Mouse (Mus musculus) forebrain, embryonic 15.5 days (tissue): ENCODE data around the gene Rbm4. TPM values are rescaled to one million over a fixed set of nuclear protein-coding genes. Genes with fewer than 3 reads are reported as not detected.
"Not testable (repeated sequence)": the region's sequence is repeated elsewhere in the genome, so short reads cannot be mapped to it uniquely, and the experiment has no call there.

ENCODE experiments used
- ATAC-seq: fragments of 200-750 bp; cut with Nextera tagmentation; replicated peaks from 2 replicates; pipeline ENCODE4 v1.8.0; 2017; ENCODE audit warnings: mild to moderate bottlenecking, moderate TSS enrichment, moderate library complexity
- H3K27ac ChIP-seq: fragments of 300-500 bp; sonication (generic); replicated peaks from 2 replicates; pipeline ENCODE4 v1.5.1; 2015; ENCODE audit warnings: mild to moderate bottlenecking, inconsistent platforms
- H3K27me3 ChIP-seq: fragments of 300-500 bp; sonication (generic); 2 replicates; pipeline ENCODE4 v1.6.1; 2015; ENCODE audit warnings: inconsistent platforms
- H3K36me3 ChIP-seq: fragments of 300-500 bp; sonication (generic); 2 replicates; pipeline ENCODE4 v1.6.1; 2015; ENCODE audit warnings: mild to moderate bottlenecking, inconsistent platforms
- H3K4me1 ChIP-seq: fragments of 300-500 bp; sonication (generic); 2 replicates; pipeline ENCODE4 v1.6.1; 2015; ENCODE audit warnings: inconsistent platforms
- H3K4me2 ChIP-seq: fragments of 300-500 bp; sonication (generic); replicated peaks from 2 replicates; pipeline ENCODE4 v1.6.1; 2015; ENCODE audit warnings: mild to moderate bottlenecking, inconsistent platforms
- H3K4me3 ChIP-seq: fragments of 300-500 bp; sonication (generic); 2 replicates; pipeline ENCODE4 v1.5.1; 2015; ENCODE audit warnings: mild to moderate bottlenecking, inconsistent platforms
- H3K9ac ChIP-seq: fragments of 300-500 bp; sonication (generic); replicated peaks from 2 replicates; pipeline ENCODE4 v1.6.1; 2015; ENCODE audit warnings: mild to moderate bottlenecking, inconsistent platforms
- H3K9me3 ChIP-seq: fragments of 300-500 bp; sonication (generic); 2 replicates; pipeline ENCODE4 v1.6.1; 2016; ENCODE audit warnings: inconsistent platforms
- WGBS: fragments of 180-500 bp; shearing (Covaris S2); methylation state at CpG from one replicate; pipeline ENCODE4 v1.1.7; 2015; ENCODE audit warnings: mixed read lengths; 5-methylcytosine and 5-hydroxymethylcytosine counted together
- polyA plus RNA-seq: library from polyadenylated mRNA; unstranded; fragments of >200 nt; fragmentation: Nextera tagmentation; extraction: Ambion mirVana; gene quantifications from 2 replicates; pipeline ENCODE4 v1.2.1, GENCODE M21; 2015

Rbm4 gene
- polyA plus RNA-seq, 1 experiment from 2014 or later = 114 TPM

- 74% methylated on average over 1 of the region's 1 CpGs for WGBS
- Histone ChIP-seq H3K27me3 (no peaks in the 10 kb centered on the region), H3K9me3 (no peaks in the 10 kb centered on the region), H3K4me1 (peaks cover under 1% of the 10 kb centered on the region), H3K4me2 (no peak overlapping the region), H3K27ac (no peak overlapping the region), H3K9ac (no peak overlapping the region), H3K36me3 (no peaks in the 10 kb centered on the region), H3K4me3 (no peak overlapping the region)
- no peak for ATAC-seq
Measured at GRCm38 (mm10) chr19:4817182-4817835, 23.6 kb upstream of the Rbm4 start.

DNA sequence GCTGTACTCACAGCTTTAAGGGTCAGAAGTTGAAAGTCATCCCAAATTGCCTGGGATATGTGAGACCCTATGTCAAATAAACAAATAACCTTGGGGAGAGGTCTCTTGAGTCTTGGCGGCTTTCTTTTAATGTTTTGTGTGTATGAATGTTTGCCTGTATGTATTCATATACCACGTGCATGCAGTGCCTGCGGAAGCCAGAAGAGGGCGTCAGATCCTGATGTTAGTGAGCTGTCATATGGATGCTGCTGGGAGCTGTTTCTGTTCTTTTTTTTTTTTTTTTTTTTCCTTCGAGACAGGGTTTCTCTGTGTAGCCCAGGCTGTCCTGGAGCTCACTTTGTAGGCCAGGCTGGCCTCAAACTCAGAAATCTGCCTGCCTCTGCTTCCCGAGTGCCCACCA lies 19.3 kb upstream of the Rbm4 start:
- H3K4me1 ChIP-seq = peaks cover 28% of the 10 kb centered on the region
- H3K27me3 ChIP-seq = no peaks in the 10 kb centered on the region
- H3K27ac ChIP-seq = no peak overlapping the region
- no peak overlapping the region for H3K9ac ChIP-seq
- no peaks in the 10 kb centered on the region for H3K36me3 ChIP-seq
- no peaks in the 10 kb centered on the region for H3K9me3 ChIP-seq
- no peak overlapping the region for H3K4me2 ChIP-seq
- 83% methylated on average over 6 of the region's 6 CpGs for WGBS
- no peak for ATAC-seq
- H3K4me3 ChIP-seq = no peak overlapping the region

DNA sequence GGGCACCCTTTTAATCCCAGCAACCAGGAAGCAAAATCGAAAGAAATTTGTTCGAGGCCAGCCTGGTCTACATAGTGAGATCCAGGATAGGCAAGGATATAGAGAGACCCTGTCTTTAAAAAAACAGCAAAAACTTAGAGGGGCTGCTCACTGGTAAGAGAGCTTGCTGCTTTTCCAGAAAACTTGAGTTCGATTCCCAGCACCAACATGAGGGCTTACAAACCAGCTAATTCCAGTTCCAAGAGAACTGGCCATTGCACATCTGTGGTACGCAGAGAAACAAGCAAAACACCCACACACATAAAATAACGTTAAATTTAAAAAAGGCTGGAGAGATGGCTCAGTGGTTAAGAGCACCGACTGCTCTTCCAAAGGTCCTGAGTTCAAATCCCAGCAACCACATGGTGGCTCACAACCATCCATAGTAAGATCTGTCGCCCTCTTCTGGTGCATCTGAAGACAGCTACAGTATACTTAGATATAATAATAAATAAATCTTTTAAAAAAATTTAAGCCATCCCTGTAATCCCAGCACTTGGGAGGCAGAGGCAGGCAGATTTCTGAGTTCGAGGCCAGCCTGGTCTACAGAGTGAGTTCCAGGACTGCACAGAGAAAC lies 18.7 kb upstream of the Rbm4 start:
- not testable (repeated sequence) for ATAC-seq, H3K36me3 ChIP-seq, H3K27me3 ChIP-seq, H3K9me3 ChIP-seq
- 82% methylated on average over 8 of the region's 8 CpGs for WGBS
- H3K4me1 ChIP-seq = peaks cover 32% of the 10 kb centered on the region
- peak overlapping the region; percentile 90 for H3K9ac ChIP-seq
- H3K27ac ChIP-seq = peak overlapping the region; percentile 96
- H3K4me3 ChIP-seq = peak overlapping the region; percentile 97
- H3K4me2 ChIP-seq = peak overlapping the region; percentile 87

GRCm38 (mm10) chr19:4811909-4812242 lies 18.2 kb upstream of the Rbm4 start:
- H3K9me3 ChIP-seq = no peaks in the 10 kb centered on the region
- H3K4me2 ChIP-seq = peak overlapping the region; percentile 87
- ATAC-seq = peak; percentile 44; the same call in 1 of the 2 replicates
- H3K27me3 ChIP-seq = no peaks in the 10 kb centered on the region
- peak overlapping the region; percentile 90 for H3K9ac ChIP-seq
- H3K36me3 ChIP-seq = no peaks in the 10 kb centered on the region
- peak overlapping the region; percentile 96 for H3K27ac ChIP-seq
- peak overlapping the region; percentile 97 for H3K4me3 ChIP-seq
- peaks cover 32% of the 10 kb centered on the region for H3K4me1 ChIP-seq
- 5% methylated on average over 12 of the region's 12 CpGs for WGBS

- Histone ChIP-seq H3K36me3 (0 out of 2 replicates have a peak, but pooled peaks cover 3% of the 10 kb centered on the region), H3K9me3 (no peaks in the 10 kb centered on the region), H3K27me3 (no peaks in the 10 kb centered on the region), H3K27ac (peak within 1 kb of the TSS; percentile 96), H3K4me2 (peak within 1 kb of the TSS; percentile 87), H3K4me3 (peak within 1 kb of the TSS; percentile 97), H3K9ac (peak within 1 kb of the TSS; percentile 90), H3K4me1 (peaks cover 32% of the 10 kb centered on the region)
- WGBS = under 1% methylated on average over 83 of the region's 83 CpGs
- peak; percentile 99 for ATAC-seq
Measured at GRCm38 (mm10) chr19:4811063-4811908, 17.6 kb upstream of the Rbm4 start, which contains the start of the genes Gm21992 and Rbm14. TSS of gene Gm21992 (minus strand) at chr19:4811612. TSS of gene Rbm14 (minus strand) at chr19:4811634.

DNA sequence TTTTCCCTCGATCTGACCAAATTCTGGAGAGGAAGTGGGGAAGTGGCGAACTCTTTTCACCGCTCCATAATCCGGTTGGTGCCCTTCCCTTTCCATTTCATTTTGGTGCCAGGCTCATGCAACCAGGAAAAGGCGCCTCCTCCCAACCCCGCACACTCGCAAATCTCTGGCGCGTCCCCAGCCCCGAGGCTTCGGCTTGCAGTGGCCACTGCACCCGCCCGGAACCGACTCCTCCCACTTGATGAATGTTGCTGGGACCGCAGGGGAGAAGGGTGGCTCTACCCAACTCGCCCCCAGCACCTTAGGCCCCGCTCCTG lies 17.0 kb upstream of the Rbm4 start:
- WGBS = 0% methylated on average over 16 of the region's 17 CpGs
- Histone ChIP-seq H3K4me2 (peak overlapping the region; percentile 87), H3K36me3 (0 out of 2 replicates have a peak, but pooled peaks cover 3% of the 10 kb centered on the region)

GRCm38 (mm10) chr19:4810309-4810708 lies 16.6 kb upstream of the Rbm4 start:
- under 1% methylated on average over 14 of the region's 14 CpGs for WGBS
- Histone ChIP-seq H3K9ac (peak overlapping the region; percentile 64), H3K4me3 (peak overlapping the region; percentile 97), H3K9me3 (no peaks in the 10 kb centered on the region), H3K4me1 (peaks cover 32% of the 10 kb centered on the region), H3K27ac (peak overlapping the region; percentile 96), H3K4me2 (peak overlapping the region; percentile 87), H3K36me3 (0 out of 2 replicates have a peak, but pooled peaks cover 3% of the 10 kb centered on the region), H3K27me3 (no peaks in the 10 kb centered on the region)
- no peak for ATAC-seq

More for the DNA sequence above, 17.0 kb upstream of the Rbm4 start:
- Histone ChIP-seq H3K27me3 (no peaks in the 10 kb centered on the region), H3K9me3 (no peaks in the 10 kb centered on the region), H3K4me1 (peaks cover 32% of the 10 kb centered on the region), H3K27ac (peak overlapping the region; percentile 96), H3K9ac (peak overlapping the region; percentile 64), H3K4me3 (peak overlapping the region; percentile 97)
- no peak for ATAC-seq

DNA sequence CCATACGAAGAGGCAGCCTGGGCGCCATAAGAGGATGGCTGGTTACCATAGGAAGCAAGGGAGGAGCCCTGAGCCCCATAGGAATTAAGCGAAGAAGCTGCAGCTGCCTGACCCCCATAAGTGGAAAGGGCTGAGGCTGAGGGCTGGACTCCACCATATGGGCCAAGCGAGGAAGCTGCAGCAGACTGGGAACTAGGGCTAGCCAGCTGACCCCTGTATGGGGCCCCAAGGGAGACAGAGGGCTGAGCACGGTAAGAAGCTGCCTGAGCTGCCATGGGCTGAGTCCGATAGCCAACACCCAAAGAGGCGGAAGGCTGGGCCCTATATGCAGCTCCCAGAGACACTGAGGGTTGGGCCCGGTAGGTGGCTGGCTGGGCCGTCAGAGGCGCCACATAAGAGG lies 9.6 kb upstream of the Rbm4 start:
- H3K4me3 ChIP-seq = no peak overlapping the region
- no peak overlapping the region for H3K27ac ChIP-seq
- H3K27me3 ChIP-seq = no peaks in the 10 kb centered on the region
- no peak overlapping the region for H3K9ac ChIP-seq
- peaks cover 7% of the 10 kb centered on the region for H3K4me1 ChIP-seq
- 0 out of 2 replicates have a peak, but pooled peaks have one; percentile 16 for ATAC-seq
- H3K9me3 ChIP-seq = no peaks in the 10 kb centered on the region
- peaks cover 49% of the 10 kb centered on the region for H3K36me3 ChIP-seq
- no peak overlapping the region for H3K4me2 ChIP-seq
- WGBS = 86% methylated on average over 10 of the region's 10 CpGs

DNA sequence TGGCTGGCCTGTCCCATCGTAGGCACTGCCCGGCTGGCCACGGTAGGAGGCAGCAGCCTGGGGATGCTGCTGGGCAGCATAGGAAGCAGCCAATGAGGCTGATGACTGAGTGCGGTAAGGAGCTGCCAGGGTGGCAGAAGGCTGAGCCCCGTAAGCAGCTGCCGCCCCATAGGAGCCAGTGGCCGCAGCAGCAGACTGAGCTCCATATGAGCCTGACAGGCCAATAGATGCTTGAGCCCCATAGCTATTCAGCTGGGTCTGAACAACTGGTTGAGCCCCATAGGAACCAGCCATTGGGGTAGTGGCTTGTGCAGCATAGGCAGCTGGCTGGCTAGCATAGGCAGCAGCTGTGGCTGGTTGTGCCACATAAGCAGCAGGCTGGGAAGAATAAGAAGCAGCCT lies 9.0 kb upstream of the Rbm4 start:
- Histone ChIP-seq H3K27me3 (no peaks in the 10 kb centered on the region), H3K27ac (no peak overlapping the region), H3K4me3 (no peak overlapping the region), H3K9ac (no peak overlapping the region), H3K4me2 (no peak overlapping the region), H3K36me3 (peaks cover 54% of the 10 kb centered on the region), H3K4me1 (0 out of 2 replicates have a peak, but pooled peaks cover 2% of the 10 kb centered on the region), H3K9me3 (no peaks in the 10 kb centered on the region)
- WGBS = 94% methylated on average over 7 of the region's 7 CpGs
- ATAC-seq = no peak

DNA sequence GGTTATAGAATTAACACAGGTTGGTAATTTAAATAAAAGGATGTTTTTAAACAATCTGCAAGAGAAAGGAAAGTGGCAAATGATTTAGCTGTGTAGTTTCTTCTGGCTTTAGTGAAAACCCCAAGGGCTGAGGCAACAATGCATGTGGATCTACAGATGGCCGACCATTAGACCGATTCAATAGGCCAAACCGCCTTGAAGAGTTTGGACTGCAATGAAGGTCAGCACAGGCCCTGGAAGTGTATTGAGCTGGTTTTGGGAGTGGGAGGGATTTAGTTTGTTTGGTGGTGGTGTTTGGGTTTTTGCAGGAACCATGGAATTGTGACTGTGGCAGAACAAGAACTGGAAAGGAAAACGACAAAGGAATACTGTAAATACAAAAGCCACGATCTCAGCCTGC lies 5.4 kb upstream of the Rbm4 start:
- Histone ChIP-seq H3K9ac (no peak overlapping the region), H3K4me1 (peaks cover 11% of the 10 kb centered on the region), H3K9me3 (no peaks in the 10 kb centered on the region), H3K4me2 (no peak overlapping the region), H3K27ac (no peak overlapping the region), H3K27me3 (no peaks in the 10 kb centered on the region), H3K4me3 (no peak overlapping the region), H3K36me3 (peaks cover 54% of the 10 kb centered on the region)
- no peak for ATAC-seq
- 89% methylated on average over 5 of the region's 5 CpGs for WGBS

- Histone ChIP-seq H3K36me3 (peaks cover 49% of the 10 kb centered on the region), H3K9ac (no peak overlapping the region), H3K4me2 (no peak overlapping the region), H3K27me3 (no peaks in the 10 kb centered on the region), H3K4me1 (peaks cover 13% of the 10 kb centered on the region), H3K9me3 (no peaks in the 10 kb centered on the region), H3K4me3 (no peak overlapping the region), H3K27ac (no peak overlapping the region)
- no peak for ATAC-seq
- WGBS = 94% methylated on average over 2 of the region's 2 CpGs
Measured at GRCm38 (mm10) chr19:4797846-4798245, 4.1 kb upstream of the Rbm4 start.

- Histone ChIP-seq H3K27ac (no peak overlapping the region), H3K4me2 (no peak overlapping the region), H3K36me3 (peaks cover 42% of the 10 kb centered on the region), H3K9me3 (no peaks in the 10 kb centered on the region), H3K4me3 (no peak overlapping the region), H3K4me1 (peaks cover 30% of the 10 kb centered on the region), H3K27me3 (no peaks in the 10 kb centered on the region), H3K9ac (no peak overlapping the region)
- no peak for ATAC-seq
- WGBS = 74% methylated on average over 1 of the region's 1 CpGs
Measured at GRCm38 (mm10) chr19:4795929-4796328, 2.2 kb upstream of the Rbm4 start.
